Mouse (Mus musculus) thymus, adult 2 months (tissue): ENCODE data around the gene Endov. TPM values are rescaled to one million over a fixed set of nuclear protein-coding genes. Genes with fewer than 3 reads are reported as not detected.

Experiments used
- DNase-seq: peaks from one replicate; pipeline ENCODE4 v3.0.0; 2021
- H3K27ac ChIP-seq: fragments of 200-500 bp; 2 replicates; pipeline ENCODE4 v1.5.1; 2012; ENCODE audit warnings: low read length, control low read depth; ENCODE audit not compliant: control insufficient read depth, insufficient read depth
- H3K27me3 ChIP-seq: fragments of 200-500 bp; 2 replicates; pipeline ENCODE4 v1.6.1; 2012; ENCODE audit warnings: mild to moderate bottlenecking, low read length, moderate library complexity, mixed read lengths; ENCODE audit not compliant: control insufficient read depth, insufficient read depth
- H3K36me3 ChIP-seq: fragments of 200-500 bp; 2 replicates; pipeline ENCODE4 v1.6.1; 2012; ENCODE audit warnings: mild to moderate bottlenecking, low read length, moderate library complexity; ENCODE audit not compliant: control insufficient read depth, insufficient read depth
- H3K4me1 ChIP-seq: fragments of 200-500 bp; replicated peaks from 2 replicates; pipeline ENCODE4 v1.6.1; 2012; ENCODE audit warnings: low read length; ENCODE audit not compliant: control insufficient read depth, insufficient read depth
- H3K4me3 ChIP-seq: fragments of 200-500 bp; 2 replicates; pipeline ENCODE4 v1.5.1; 2012; ENCODE audit warnings: mild to moderate bottlenecking, low read length, control low read depth, moderate library complexity; ENCODE audit not compliant: control insufficient read depth, insufficient read depth
- CTCF ChIP-seq: fragments of 200-500 bp; IDR thresholded peaks from 2 replicates; pipeline ENCODE4 v1.5.1; 2012; ENCODE audit warnings: mild to moderate bottlenecking, control low read depth, low read length, moderate library complexity, borderline replicate concordance; ENCODE audit not compliant: control insufficient read depth, poor library complexity, insufficient read depth; ENCODE audit errors: extremely low read depth
- POLR2A ChIP-seq: fragments of 200-500 bp; IDR thresholded peaks from 2 replicates; pipeline ENCODE4 v1.6.1; 2012; ENCODE audit warnings: mild to moderate bottlenecking, low read length, control low read depth, moderate library complexity; ENCODE audit not compliant: control insufficient read depth, poor library complexity, insufficient read depth; ENCODE audit errors: extremely low read depth
- WGBS: fragments of 180-500 bp; shearing (Covaris S2); methylation state at CpG from one replicate; pipeline ENCODE4 v1.1.7; 2018; 5-methylcytosine and 5-hydroxymethylcytosine counted together
- polyA plus RNA-seq: library from polyadenylated mRNA; depleted of rRNA; stranded (reverse); fragments of >200 nt; gene quantifications from 2 replicates; pipeline ENCODE4 v1.2.3, GENCODE M21; 2012

The Endov gene
- polyA plus RNA-seq, 1 experiment = 31.1 TPM

- 93% methylated on average over 8 of the region's 8 CpGs for WGBS
- Histone ChIP-seq H3K27ac (no peak overlapping the region), H3K4me3 (no peak overlapping the region), H3K27me3 (no peaks in the 10 kb centered on the region), H3K36me3 (peaks cover 11% of the 10 kb centered on the region), H3K4me1 (no peaks in the 10 kb centered on the region)
- DNase-seq = no peak
- TF ChIP-seq POLR2A = no peak
These were observed 16.6 kb downstream of the Endov start for GRCm38 (mm10) chr11:119507772-119508171.

GRCm38 (mm10) chr11:119509165-119509776, 18.1 kb downstream of the Endov start:
- Histone ChIP-seq H3K27me3 (no peaks in the 10 kb centered on the region; the same call in 1 of the 2 replicates), H3K27ac (no peak overlapping the region), H3K36me3 (peaks cover 11% of the 10 kb centered on the region), H3K4me3 (no peak overlapping the region), H3K4me1 (no peaks in the 10 kb centered on the region)
- no peak for TF ChIP-seq POLR2A
- no peak for TF ChIP-seq CTCF
- 90% methylated on average over 5 of the region's 5 CpGs for WGBS
- DNase-seq = no peak

GRCm38 (mm10) chr11:119513038-119513659, 22.0 kb downstream of the Endov start:
- 34% methylated on average over 9 of the region's 9 CpGs for WGBS
- no peak overlapping the region for H3K4me3 ChIP-seq
- no peaks in the 10 kb centered on the region for H3K36me3 ChIP-seq
- no peak for DNase-seq
- TF ChIP-seq CTCF = no peak
- no peak for TF ChIP-seq POLR2A
- no peak overlapping the region for H3K27ac ChIP-seq
- no peaks in the 10 kb centered on the region; the same call in 1 of the 2 replicates for H3K27me3 ChIP-seq
- H3K4me1 ChIP-seq = no peaks in the 10 kb centered on the region

- Histone ChIP-seq H3K4me1 (no peaks in the 10 kb centered on the region), H3K27me3 (no peaks in the 10 kb centered on the region; the same call in 1 of the 2 replicates), H3K36me3 (no peaks in the 10 kb centered on the region), H3K4me3 (no peak overlapping the region), H3K27ac (no peak overlapping the region)
- no peak for DNase-seq
- TF ChIP-seq POLR2A = no peak
- TF ChIP-seq CTCF = no peak
- WGBS = 65% methylated on average over 16 of the region's 16 CpGs
These were observed 23.1 kb downstream of the Endov start for GRCm38 (mm10) chr11:119514108-119514860.

- H3K4me1 ChIP-seq = no peaks in the 10 kb centered on the region
- no peak overlapping the region for H3K4me3 ChIP-seq
- no peaks in the 10 kb centered on the region; the same call in 1 of the 2 replicates for H3K27me3 ChIP-seq
- 23% methylated on average over 21 of the region's 21 CpGs for WGBS
- no peaks in the 10 kb centered on the region for H3K36me3 ChIP-seq
- TF ChIP-seq POLR2A (no peak), CTCF (no peak)
- no peak for DNase-seq
- H3K27ac ChIP-seq = no peak overlapping the region
These were observed 24.0 kb downstream of the Endov start for GRCm38 (mm10) chr11:119514967-119515636.
